Mouse (Mus musculus): ENCODE measurements around the gene Gm15155. TPM values are rescaled to one million over a fixed set of nuclear protein-coding genes. Genes with fewer than 3 reads are reported as not detected.

Gene Gm15155
- polyA plus RNA-seq, 1 experiment: not detected

- no peaks in the 10 kb centered on the region for H3K36me3 ChIP-seq (ENCODE audit: control insufficient read depth, insufficient read depth, low read length, poor library complexity, severe bottlenecking)
- H3K27me3 ChIP-seq (ENCODE audit: control insufficient read depth, insufficient read depth, low read length, poor library complexity, severe bottlenecking): no peaks in the 10 kb centered on the region
- no peaks in the 10 kb centered on the region for H3K4me1 ChIP-seq (ENCODE audit: control insufficient read depth, insufficient read depth, low read length)
- no peak overlapping the region for H3K9ac ChIP-seq (ENCODE audit: low read depth, poor library complexity, severe bottlenecking)
- H3K4me3 ChIP-seq (ENCODE audit: low read depth, low read length): no peak overlapping the region
- H3K9me3 ChIP-seq (replicated peaks; ENCODE audit: control insufficient read depth, insufficient read depth, low read length, poor library complexity, severe bottlenecking): no peaks in the 10 kb centered on the region
- TF ChIP-seq POLR2A (IDR thresholded peaks at IDR 0.05; ENCODE audit: insufficient read depth, low read length) (no peak), EP300 (IDR thresholded peaks at IDR 0.05; ENCODE audit: insufficient read depth, low read depth, low read length) (no peak), CTCF (IDR thresholded peaks at IDR 0.05; ENCODE audit: low read depth, low read length) (no peak)
- H3K27ac ChIP-seq (ENCODE audit: insufficient read depth, low read length): no peak overlapping the region
Measured at GRCm38 (mm10) chrX:155596390-155596789, 28.2 kb upstream of the Gm15155 start.

- no peaks in the 10 kb centered on the region for H3K27me3 ChIP-seq (ENCODE audit: control insufficient read depth, insufficient read depth, low read length, poor library complexity, severe bottlenecking)
- H3K9ac ChIP-seq (ENCODE audit: low read depth, poor library complexity, severe bottlenecking): no peak overlapping the region
- no peak for TF ChIP-seq EP300 (IDR thresholded peaks at IDR 0.05; ENCODE audit: insufficient read depth, low read depth, low read length)
- no peak for TF ChIP-seq CTCF (IDR thresholded peaks at IDR 0.05; ENCODE audit: low read depth, low read length)
- TF ChIP-seq POLR2A (IDR thresholded peaks at IDR 0.05; ENCODE audit: insufficient read depth, low read length): no peak
- H3K27ac ChIP-seq (ENCODE audit: insufficient read depth, low read length): no peak overlapping the region
- H3K36me3 ChIP-seq (ENCODE audit: control insufficient read depth, insufficient read depth, low read length, poor library complexity, severe bottlenecking): no peaks in the 10 kb centered on the region
- H3K4me1 ChIP-seq (ENCODE audit: control insufficient read depth, insufficient read depth, low read length): no peaks in the 10 kb centered on the region
- no peak overlapping the region for H3K4me3 ChIP-seq (ENCODE audit: low read depth, low read length)
- no peaks in the 10 kb centered on the region for H3K9me3 ChIP-seq (replicated peaks; ENCODE audit: control insufficient read depth, insufficient read depth, low read length, poor library complexity, severe bottlenecking)
Measured at GRCm38 (mm10) chrX:155601196-155601595, 23.3 kb upstream of the Gm15155 start.

- Histone ChIP-seq H3K9me3 (replicated peaks; ENCODE audit: control insufficient read depth, insufficient read depth, low read length, poor library complexity, severe bottlenecking) (no peaks in the 10 kb centered on the region), H3K4me3 (ENCODE audit: low read depth, low read length) (peak overlapping the region; percentile 84), H3K27me3 (ENCODE audit: control insufficient read depth, insufficient read depth, low read length, poor library complexity, severe bottlenecking) (peaks cover 9% of the 10 kb centered on the region; the same call in 1 of the 2 replicates), H3K36me3 (ENCODE audit: control insufficient read depth, insufficient read depth, low read length, poor library complexity, severe bottlenecking) (no peaks in the 10 kb centered on the region), H3K27ac (ENCODE audit: insufficient read depth, low read length) (no peak overlapping the region), H3K9ac (ENCODE audit: low read depth, poor library complexity, severe bottlenecking) (peak overlapping the region; percentile 38; the same call in 1 of the 2 replicates), H3K4me1 (ENCODE audit: control insufficient read depth, insufficient read depth, low read length) (no peaks in the 10 kb centered on the region)
- TF ChIP-seq EP300 (IDR thresholded peaks at IDR 0.05; ENCODE audit: insufficient read depth, low read depth, low read length) (no peak), POLR2A (IDR thresholded peaks at IDR 0.05; ENCODE audit: insufficient read depth, low read length) (no peak), CTCF (IDR thresholded peaks at IDR 0.05; ENCODE audit: low read depth, low read length) (no peak)
Measured at GRCm38 (mm10) chrX:155622527-155622926, 2.0 kb upstream of the Gm15155 start.

GRCm38 (mm10) chrX:155622961-155623599, 1.5 kb upstream of the Gm15155 start:
- Histone ChIP-seq H3K9ac (ENCODE audit: low read depth, poor library complexity, severe bottlenecking) (peak overlapping the region; percentile 38; the same call in 1 of the 2 replicates), H3K4me3 (ENCODE audit: low read depth, low read length) (peak overlapping the region; percentile 84), H3K27ac (ENCODE audit: insufficient read depth, low read length) (no peak overlapping the region), H3K4me1 (ENCODE audit: control insufficient read depth, insufficient read depth, low read length) (no peaks in the 10 kb centered on the region), H3K27me3 (ENCODE audit: control insufficient read depth, insufficient read depth, low read length, poor library complexity, severe bottlenecking) (peaks cover 9% of the 10 kb centered on the region; the same call in 1 of the 2 replicates), H3K36me3 (ENCODE audit: control insufficient read depth, insufficient read depth, low read length, poor library complexity, severe bottlenecking) (no peaks in the 10 kb centered on the region), H3K9me3 (replicated peaks; ENCODE audit: control insufficient read depth, insufficient read depth, low read length, poor library complexity, severe bottlenecking) (no peaks in the 10 kb centered on the region)
- no peak for TF ChIP-seq EP300 (IDR thresholded peaks at IDR 0.05; ENCODE audit: insufficient read depth, low read depth, low read length)
- TF ChIP-seq POLR2A (IDR thresholded peaks at IDR 0.05; ENCODE audit: insufficient read depth, low read length): no peak
- TF ChIP-seq CTCF (IDR thresholded peaks at IDR 0.05; ENCODE audit: low read depth, low read length): no peak

- peaks cover 9% of the 10 kb centered on the region; the same call in 1 of the 2 replicates for H3K27me3 ChIP-seq (ENCODE audit: control insufficient read depth, insufficient read depth, low read length, poor library complexity, severe bottlenecking)
- H3K4me1 ChIP-seq (ENCODE audit: control insufficient read depth, insufficient read depth, low read length): no peaks in the 10 kb centered on the region
- H3K9ac ChIP-seq (ENCODE audit: low read depth, poor library complexity, severe bottlenecking): peak within 1 kb of the TSS; percentile 38; the same call in 1 of the 2 replicates
- H3K9me3 ChIP-seq (replicated peaks; ENCODE audit: control insufficient read depth, insufficient read depth, low read length, poor library complexity, severe bottlenecking): no peaks in the 10 kb centered on the region
- H3K4me3 ChIP-seq (ENCODE audit: low read depth, low read length): peak within 1 kb of the TSS; percentile 84
- TF ChIP-seq EP300 (IDR thresholded peaks at IDR 0.05; ENCODE audit: insufficient read depth, low read depth, low read length): no peak
- TF ChIP-seq POLR2A (IDR thresholded peaks at IDR 0.05; ENCODE audit: insufficient read depth, low read length): no peak
- no peaks in the 10 kb centered on the region for H3K36me3 ChIP-seq (ENCODE audit: control insufficient read depth, insufficient read depth, low read length, poor library complexity, severe bottlenecking)
- H3K27ac ChIP-seq (ENCODE audit: insufficient read depth, low read length): no peak within 1 kb of the TSS
Measured at GRCm38 (mm10) chrX:155623701-155624281, 750 bp upstream of the Gm15155 start, which contains the start of gene Ptchd1. Ptchd1 (minus strand) TSS chrX:155623814.

GRCm38 (mm10) chrX:155624895-155625294, 354 bp downstream of the Gm15155 start:
- H3K27me3 ChIP-seq (ENCODE audit: control insufficient read depth, insufficient read depth, low read length, poor library complexity, severe bottlenecking): peaks cover 9% of the 10 kb centered on the region; the same call in 1 of the 2 replicates
- TF ChIP-seq POLR2A (IDR thresholded peaks at IDR 0.05; ENCODE audit: insufficient read depth, low read length): no peak
- no peak for TF ChIP-seq EP300 (IDR thresholded peaks at IDR 0.05; ENCODE audit: insufficient read depth, low read depth, low read length)
- no peak for TF ChIP-seq CTCF (IDR thresholded peaks at IDR 0.05; ENCODE audit: low read depth, low read length)

More at GRCm38 (mm10) chrX:155624895-155625294, 354 bp downstream of the Gm15155 start:
- Histone ChIP-seq H3K9me3 (replicated peaks; ENCODE audit: control insufficient read depth, insufficient read depth, low read length, poor library complexity, severe bottlenecking) (no peaks in the 10 kb centered on the region), H3K36me3 (ENCODE audit: control insufficient read depth, insufficient read depth, low read length, poor library complexity, severe bottlenecking) (no peaks in the 10 kb centered on the region), H3K4me3 (ENCODE audit: low read depth, low read length) (peak overlapping the region; percentile 52; the same call in 1 of the 2 replicates), H3K9ac (ENCODE audit: low read depth, poor library complexity, severe bottlenecking) (no peak overlapping the region), H3K27ac (ENCODE audit: insufficient read depth, low read length) (no peak overlapping the region), H3K4me1 (ENCODE audit: control insufficient read depth, insufficient read depth, low read length) (no peaks in the 10 kb centered on the region)
